Mouse (Mus musculus): ENCODE data around the gene Lsm7. TPM values are rescaled to one million over a fixed set of nuclear protein-coding genes. Genes with fewer than 3 reads are reported as not detected.

Gene Lsm7
- polyA plus RNA-seq (2012; rRNA removed) = 416 and 423 TPM in 2 replicates

DNA sequence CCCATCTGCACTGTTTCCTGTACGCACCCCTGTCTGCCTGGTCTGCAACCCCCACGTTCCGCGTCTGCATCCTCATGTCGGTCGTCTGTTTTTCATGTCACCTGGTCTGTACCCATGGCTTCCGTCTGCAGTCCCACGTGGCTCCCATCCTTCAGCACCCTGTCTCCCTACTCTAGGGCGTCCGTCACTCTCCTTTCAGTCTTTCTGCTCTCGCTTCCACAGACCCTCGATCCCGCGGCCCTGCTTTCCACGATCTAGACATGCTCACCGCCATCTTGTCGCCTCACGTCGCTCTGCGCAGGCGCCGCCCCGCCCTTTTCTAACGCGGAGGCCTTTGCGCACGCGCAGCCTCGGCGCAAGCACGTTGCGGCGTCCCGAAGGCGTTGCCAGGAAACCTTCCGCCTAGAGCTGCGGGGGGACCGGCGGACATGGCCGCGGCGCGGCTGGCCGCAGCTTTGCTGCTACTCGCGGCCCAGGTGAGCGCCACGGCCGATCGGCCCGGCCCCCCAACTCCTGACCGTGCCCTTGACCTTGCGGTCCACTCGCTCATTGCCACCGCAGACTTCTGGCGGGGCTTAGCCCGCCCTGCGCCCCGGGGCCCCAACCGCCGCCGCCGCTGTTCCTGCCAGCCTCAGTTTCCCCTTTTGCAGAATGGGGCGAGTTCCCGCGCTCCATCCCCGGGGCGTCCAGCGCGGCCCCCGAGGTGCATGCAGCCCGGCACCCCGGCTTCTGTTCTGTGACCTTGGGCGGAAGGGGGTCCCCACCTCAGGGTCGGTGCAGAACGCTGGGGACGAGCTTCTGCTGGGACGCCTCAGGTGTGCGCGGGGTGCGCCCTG is at the start of gene Lsm7, which contains the start of gene Sppl2b:
Lsm7 (minus strand) TSS at position 297 of the 836 bp plus-strand sequence.
Sppl2b (plus strand) TSS at position 363 of the 836 bp plus-strand sequence.

GRCm38 (mm10) chr10:80900318-80901247 is 45.6 kb upstream of the Lsm7 start, which contains the start of gene Timm13:
Timm13 (minus strand) TSS chr10:80900969.

GRCm38 (mm10) chr10:80871581-80871980 is 16.6 kb upstream of the Lsm7 start, which contains the start of gene Tmprss9:
Tmprss9 (plus strand) TSS chr10:80871848.

GRCm38 (mm10) chr10:80843931-80844547 is 11.0 kb downstream of the Lsm7 start, which contains the start of gene Lingo3:
Lingo3 (minus strand) TSS chr10:80844039.

DNA sequence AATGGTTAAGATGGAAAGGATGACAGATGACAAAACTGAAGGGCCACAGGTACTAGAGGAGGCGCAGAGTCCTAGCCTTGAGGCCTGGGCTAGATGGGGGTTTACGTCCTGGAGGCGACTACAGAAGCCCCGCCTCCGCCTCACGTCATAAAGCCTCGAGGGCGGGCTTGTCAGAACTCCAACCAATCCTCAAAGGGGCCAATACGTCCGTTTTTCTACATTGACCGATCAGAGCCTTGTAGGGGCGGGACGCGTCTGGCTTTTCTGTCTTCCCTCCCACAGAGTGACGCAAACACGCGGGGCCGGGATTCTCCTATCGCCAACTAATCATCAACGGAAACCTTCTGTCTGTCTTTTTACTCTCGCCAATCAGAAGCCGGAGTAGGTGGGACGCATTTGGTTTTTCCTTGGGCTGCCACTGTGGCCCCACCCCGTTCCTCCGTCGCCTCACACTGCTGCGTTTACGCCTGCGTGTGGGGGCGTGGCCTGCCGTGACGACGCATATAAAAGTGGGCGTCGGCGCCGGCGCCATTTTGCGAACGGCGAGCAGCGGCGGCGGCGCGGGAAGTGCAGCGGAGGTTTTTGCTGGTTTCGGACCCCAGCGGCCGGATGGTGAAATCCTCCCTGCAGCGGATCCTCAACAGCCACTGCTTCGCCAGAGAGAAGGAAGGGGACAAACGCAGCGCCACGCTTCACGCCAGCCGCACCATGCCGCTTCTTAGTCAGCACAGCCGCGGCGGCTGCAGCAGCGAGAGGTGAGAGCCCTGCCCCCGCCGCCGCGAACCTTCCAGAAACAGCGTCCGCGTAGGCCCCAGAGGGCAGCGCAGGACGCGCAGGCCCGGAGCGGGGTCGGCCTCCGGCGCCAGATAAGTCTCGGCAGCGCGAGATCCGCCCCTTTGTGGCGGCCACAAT is 28.6 kb downstream of the Lsm7 start, which contains the start of gene Oaz1:
Oaz1 (plus strand) TSS at position 506 of the 912 bp plus-strand sequence.

DNA sequence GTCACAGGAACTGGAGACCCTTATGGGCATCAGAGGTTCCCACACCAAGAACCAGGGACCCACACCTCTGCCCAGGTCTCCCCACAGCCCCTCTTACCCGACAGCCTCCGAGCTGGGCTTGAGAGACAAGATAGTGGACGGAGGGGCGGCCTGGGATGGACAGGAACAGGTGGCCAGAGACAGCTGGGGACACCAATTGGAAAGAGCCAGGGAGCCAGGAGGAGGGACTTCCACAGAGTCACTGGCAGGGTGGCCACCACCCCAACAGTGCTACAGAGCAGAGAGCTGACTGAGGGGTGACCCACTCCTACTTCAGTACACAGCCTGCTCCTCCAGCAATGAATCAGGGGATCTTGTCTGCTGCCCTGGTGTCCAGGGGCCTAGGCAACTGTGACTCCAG is 41.6 kb downstream of the Lsm7 start, which contains the start of gene Jsrp1:
Jsrp1 (minus strand) TSS at position 133 of the 400 bp plus-strand sequence.

DNA sequence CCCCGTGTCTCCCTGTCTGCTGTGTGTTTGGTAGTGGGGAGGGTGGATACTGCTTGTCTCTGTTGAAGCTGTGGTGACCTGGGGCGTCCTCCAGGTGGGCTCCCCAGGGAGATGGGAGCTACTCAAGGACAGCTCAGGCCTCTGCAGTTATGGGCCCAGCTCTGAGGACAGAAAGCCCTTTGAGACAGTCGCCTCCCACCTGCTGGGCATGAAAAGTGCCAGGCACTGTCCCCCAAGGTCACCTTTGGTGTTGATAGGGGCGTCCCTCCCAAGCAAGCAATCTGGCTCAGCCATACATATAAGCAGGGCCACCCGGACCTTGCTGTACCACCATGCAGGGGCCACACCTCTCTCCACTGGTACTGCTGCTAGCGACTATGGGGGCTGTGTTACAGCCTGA is 50.1 kb downstream of the Lsm7 start, which contains the start of gene Amh:
Amh (plus strand) TSS at position 328 of the 400 bp plus-strand sequence.

Other genes starting within 250 kb of the Lsm7 start
- gene Gm49322, start 249.2 kb downstream of the Lsm7 start, polyA plus RNA-seq (2012; rRNA removed) = 5.1 and 5.9 TPM in 2 replicates
- gene Csnk1g2, start 232.4 kb downstream of the Lsm7 start, polyA plus RNA-seq (2012; rRNA removed) = 169 and 230 TPM in 2 replicates
- 65.9 and 84.8 TPM in 2 replicates for gene Btbd2, start 198.1 kb downstream of the Lsm7 start, polyA plus RNA-seq (2012; rRNA removed)
- 86.7 and 103 TPM in 2 replicates for gene Mknk2, start 177.1 kb downstream of the Lsm7 start, polyA plus RNA-seq (2012; rRNA removed)
- 21.9 and 34.8 TPM in 2 replicates for gene Mob3a, start 153.2 kb downstream of the Lsm7 start, polyA plus RNA-seq (2012; rRNA removed)
- gene Izumo4, start 153.0 kb downstream of the Lsm7 start, polyA plus RNA-seq (2012; rRNA removed) = 24.8 and 32.5 TPM in 2 replicates
- 112 and 113 TPM in 2 replicates for gene Ap3d1, start 112.9 kb downstream of the Lsm7 start, polyA plus RNA-seq (2012; rRNA removed)
- gene Dot1l, start 100.0 kb downstream of the Lsm7 start, polyA plus RNA-seq (2012; rRNA removed) = 55.5 and 55.9 TPM in 2 replicates
- gene Sf3a2, start 57.0 kb downstream of the Lsm7 start, polyA plus RNA-seq (2012; rRNA removed) = 101 and 144 TPM in 2 replicates
- gene Plekhj1, start 56.6 kb downstream of the Lsm7 start, polyA plus RNA-seq (2012; rRNA removed) = 107 and 143 TPM in 2 replicates
- gene Amh, start 50.0 kb downstream of the Lsm7 start, polyA plus RNA-seq (2012; rRNA removed) = 1.3 and 1.4 TPM in 2 replicates
- 1.2 and 1.5 TPM in 2 replicates for gene Jsrp1, start 41.7 kb downstream of the Lsm7 start, polyA plus RNA-seq (2012; rRNA removed)
- 668 and 753 TPM in 2 replicates for gene Oaz1, start 28.6 kb downstream of the Lsm7 start, polyA plus RNA-seq (2012; rRNA removed)
- 0.46 and 0.48 TPM in 2 replicates for gene Lingo3, start 11.2 kb downstream of the Lsm7 start, polyA plus RNA-seq (2012; rRNA removed)
- 43.7 and 57.8 TPM in 2 replicates for gene Sppl2b, start 66 bp upstream of the Lsm7 start, polyA plus RNA-seq (2012; rRNA removed)
- 0.01 and 0.02 TPM in 2 replicates for gene Tmprss9, start 16.6 kb upstream of the Lsm7 start, polyA plus RNA-seq (2012; rRNA removed)
- 199 and 235 TPM in 2 replicates for gene Timm13, start 45.8 kb upstream of the Lsm7 start, polyA plus RNA-seq (2012; rRNA removed)
- gene Lmnb2, start 63.0 kb upstream of the Lsm7 start, polyA plus RNA-seq (2012; rRNA removed) = 69.6 and 106 TPM in 2 replicates
- 12.2 and 15.1 TPM in 2 replicates for gene Gadd45b, start 74.9 kb upstream of the Lsm7 start, polyA plus RNA-seq (2012; rRNA removed)
- 3.4 and 5.5 TPM in 2 replicates for gene Gng7, start 159.7 kb upstream of the Lsm7 start, polyA plus RNA-seq (2012; rRNA removed)
- 5.8 and 6.1 TPM in 2 replicates for gene Diras1, start 170.5 kb upstream of the Lsm7 start, polyA plus RNA-seq (2012; rRNA removed)
- 26.5 and 35.6 TPM in 2 replicates for gene Slc39a3, start 182.2 kb upstream of the Lsm7 start, polyA plus RNA-seq (2012; rRNA removed)
- 168 and 193 TPM in 2 replicates for gene Sgta, start 205.0 kb upstream of the Lsm7 start, polyA plus RNA-seq (2012; rRNA removed)
- gene Thop1, start 214.8 kb upstream of the Lsm7 start, polyA plus RNA-seq (2012; rRNA removed) = 62.7 and 69.0 TPM in 2 replicates
- gene Creb3l3, start 243.7 kb upstream of the Lsm7 start, polyA plus RNA-seq (2012; rRNA removed) = 0.52 and 0.73 TPM in 2 replicates

Measured in central nervous system, embryonic 11.5 days (tissue).